Mouse (Mus musculus) liver, embryonic 11.5 days (tissue): ENCODE data around the gene Prkar2a. TPM values are rescaled to one million over a fixed set of nuclear protein-coding genes. Genes with fewer than 3 reads are reported as not detected.
A peak's percentile ranks its signal among the peaks of the same experiment; 100 is the strongest.

Experiments
- ATAC-seq: fragments of 200-750 bp; cut with Nextera tagmentation; replicated peaks from 2 replicates; pipeline ENCODE4 v1.8.0; 2017; ENCODE audit warnings: moderate number of reproducible peaks, mild to moderate bottlenecking, moderate TSS enrichment, moderate library complexity; ENCODE audit not compliant: low FRiP score
- DNase-seq: peaks from one replicate; pipeline ENCODE4 v3.0.0-alpha.2; 2017; ENCODE audit warnings: low spot score
- H3K27ac ChIP-seq: fragments of 300-500 bp; sonication (generic); 2 replicates; pipeline ENCODE4 v1.5.1; 2014; ENCODE audit warnings: mild to moderate bottlenecking, low read depth, low read length, control low read depth
- H3K27me3 ChIP-seq: fragments of 300-500 bp; sonication (generic); replicated peaks from 2 replicates; pipeline ENCODE4 v1.6.1; 2014; ENCODE audit warnings: low read length, mixed read lengths; ENCODE audit not compliant: control insufficient read depth, insufficient read depth
- H3K36me3 ChIP-seq: fragments of 300-500 bp; sonication (generic); 2 replicates; pipeline ENCODE4 v1.6.1; 2014; ENCODE audit warnings: mild to moderate bottlenecking, low read length, moderate library complexity, mixed read lengths; ENCODE audit not compliant: control insufficient read depth, insufficient read depth
- H3K4me1 ChIP-seq: fragments of 300-500 bp; sonication (generic); replicated peaks from 2 replicates; pipeline ENCODE4 v1.6.1; 2014; ENCODE audit warnings: low read length, mixed read lengths; ENCODE audit not compliant: control insufficient read depth, insufficient read depth
- H3K4me2 ChIP-seq: fragments of 300-500 bp; sonication (generic); 2 replicates; pipeline ENCODE4 v1.6.1; 2014; ENCODE audit warnings: mild to moderate bottlenecking, control low read depth, moderate library complexity
- H3K4me3 ChIP-seq: fragments of 300-500 bp; sonication (generic); 2 replicates; pipeline ENCODE4 v1.5.1; 2014; ENCODE audit warnings: low read depth, low read length, control low read depth
- H3K9ac ChIP-seq: fragments of 300-500 bp; sonication (generic); 2 replicates; pipeline ENCODE4 v1.6.1; 2014; ENCODE audit warnings: low read depth, low read length, control low read depth
- H3K9me3 ChIP-seq: fragments of 300-500 bp; sonication (generic); 2 replicates; pipeline ENCODE4 v1.6.1; 2016; ENCODE audit warnings: low read length, inconsistent platforms, mixed read lengths; ENCODE audit not compliant: control insufficient read depth
- WGBS: fragments of 180-500 bp; shearing (Covaris S2); extraction: QIAGEN DNeasy Blood & Tissue Kit; methylation state at CpG from one replicate; pipeline ENCODE4 v1.1.7; 2014; 5-methylcytosine and 5-hydroxymethylcytosine counted together
- polyA plus RNA-seq: library from polyadenylated mRNA; unstranded; fragments of >200 nt; fragmentation: Nextera tagmentation; extraction: Ambion mirVana; gene quantifications from 2 replicates; pipeline ENCODE4 v1.2.1, GENCODE M21; 2014

Gene Prkar2a
- polyA plus RNA-seq, 1 experiment from 2014 or later, result 23.8 TPM

GRCm38 (mm10) chr9:108764971-108765370 is 75.9 kb downstream of the Prkar2a start:
- no peaks in the 10 kb centered on the region for H3K27me3 ChIP-seq
- H3K4me1 ChIP-seq, result 0 out of 2 replicates have a peak, but pooled peaks cover 5% of the 10 kb centered on the region
- no peak overlapping the region for H3K9ac ChIP-seq
- no peaks in the 10 kb centered on the region for H3K36me3 ChIP-seq
- H3K4me3 ChIP-seq, result no peak overlapping the region
- H3K4me2 ChIP-seq, result no peak overlapping the region
- H3K9me3 ChIP-seq, result no peaks in the 10 kb centered on the region
- ATAC-seq (no peak), DNase-seq (no peak)
- WGBS, result 58% methylated on average over 10 of the region's 10 CpGs
- H3K27ac ChIP-seq, result no peak overlapping the region

- DNase-seq (no peak), ATAC-seq (peak; percentile 43)
- no peaks in the 10 kb centered on the region; the same call in 1 of the 2 replicates for H3K27me3 ChIP-seq
- no peak overlapping the region for H3K4me3 ChIP-seq
- 0 out of 2 replicates have a peak, but pooled peaks cover 3% of the 10 kb centered on the region for H3K9me3 ChIP-seq
- H3K9ac ChIP-seq, result no peak overlapping the region
- WGBS, result 80% methylated on average over 4 of the region's 4 CpGs
- H3K4me2 ChIP-seq, result no peak overlapping the region
- no peaks in the 10 kb centered on the region for H3K36me3 ChIP-seq
- peaks cover 4% of the 10 kb centered on the region for H3K4me1 ChIP-seq
- H3K27ac ChIP-seq, result no peak overlapping the region
These were observed 87.5 kb downstream of the Prkar2a start for GRCm38 (mm10) chr9:108776614-108777013.

GRCm38 (mm10) chr9:108777276-108777675 is 88.2 kb downstream of the Prkar2a start:
- H3K9ac ChIP-seq, result no peak overlapping the region
- H3K9me3 ChIP-seq, result 0 out of 2 replicates have a peak, but pooled peaks cover 3% of the 10 kb centered on the region
- ATAC-seq (no peak), DNase-seq (no peak)
- H3K27ac ChIP-seq, result no peak overlapping the region
- no peak overlapping the region for H3K4me3 ChIP-seq
- H3K36me3 ChIP-seq, result no peaks in the 10 kb centered on the region
- H3K4me1 ChIP-seq, result peaks cover 8% of the 10 kb centered on the region
- WGBS, result 70% methylated on average over 4 of the region's 4 CpGs
- no peak overlapping the region; the same call in 1 of the 2 replicates for H3K4me2 ChIP-seq
- H3K27me3 ChIP-seq, result no peaks in the 10 kb centered on the region

- no peaks in the 10 kb centered on the region for H3K36me3 ChIP-seq
- H3K4me2 ChIP-seq, result no peak overlapping the region
- H3K4me3 ChIP-seq, result no peak overlapping the region
- H3K27ac ChIP-seq, result no peak overlapping the region
- 65% methylated on average over 5 of the region's 5 CpGs for WGBS
- no peaks in the 10 kb centered on the region for H3K9me3 ChIP-seq
- DNase-seq (no peak), ATAC-seq (no peak)
- no peaks in the 10 kb centered on the region for H3K27me3 ChIP-seq
- H3K9ac ChIP-seq, result no peak overlapping the region
- H3K4me1 ChIP-seq, result peaks cover 25% of the 10 kb centered on the region
These were observed 91.8 kb downstream of the Prkar2a start for GRCm38 (mm10) chr9:108780959-108781358.

- Histone ChIP-seq H3K27ac (no peak overlapping the region), H3K27me3 (no peaks in the 10 kb centered on the region), H3K9me3 (no peaks in the 10 kb centered on the region), H3K9ac (no peak overlapping the region), H3K4me3 (no peak overlapping the region), H3K36me3 (no peaks in the 10 kb centered on the region; the same call in 1 of the 2 replicates), H3K4me1 (peaks cover 28% of the 10 kb centered on the region), H3K4me2 (no peak overlapping the region)
- ATAC-seq (no peak), DNase-seq (no peak)
- 57% methylated on average over 4 of the region's 4 CpGs for WGBS
These were observed 92.8 kb downstream of the Prkar2a start for GRCm38 (mm10) chr9:108781891-108782290.

GRCm38 (mm10) chr9:108782836-108783547 is 93.9 kb downstream of the Prkar2a start:
- ATAC-seq (0 out of 2 replicates have a peak, but pooled peaks have one; percentile 1), DNase-seq (no peak)
- Histone ChIP-seq H3K27me3 (no peaks in the 10 kb centered on the region), H3K4me3 (peak overlapping the region; percentile 89), H3K36me3 (peaks cover 3% of the 10 kb centered on the region; the same call in 1 of the 2 replicates), H3K27ac (no peak overlapping the region; the same call in 1 of the 2 replicates), H3K4me1 (peaks cover 24% of the 10 kb centered on the region), H3K9me3 (no peaks in the 10 kb centered on the region), H3K9ac (peak overlapping the region; percentile 93; the same call in 1 of the 2 replicates), H3K4me2 (peak overlapping the region; percentile 80)
- WGBS, result 35% methylated on average over 9 of the region's 9 CpGs

- peaks cover 3% of the 10 kb centered on the region; the same call in 1 of the 2 replicates for H3K36me3 ChIP-seq
- H3K4me3 ChIP-seq, result peak within 1 kb of the TSS; percentile 89
- peak within 1 kb of the TSS; percentile 80 for H3K4me2 ChIP-seq
- WGBS, result 1% methylated on average over 56 of the region's 56 CpGs
- ATAC-seq (peak; percentile 99), DNase-seq (peak; percentile 96)
- peak within 1 kb of the TSS; percentile 93 for H3K9ac ChIP-seq
- no peaks in the 10 kb centered on the region for H3K9me3 ChIP-seq
- no peaks in the 10 kb centered on the region for H3K27me3 ChIP-seq
- H3K27ac ChIP-seq, result peak within 1 kb of the TSS; percentile 82
- H3K4me1 ChIP-seq, result peaks cover 29% of the 10 kb centered on the region
These were observed 94.7 kb downstream of the Prkar2a start, which contains the start of gene Ip6k2 for GRCm38 (mm10) chr9:108783548-108784463. Gene Ip6k2 (plus strand): TSS chr9:108783796.

- peak overlapping the region; percentile 12; the same call in 1 of the 2 replicates for H3K9ac ChIP-seq
- no peak overlapping the region for H3K27ac ChIP-seq
- H3K4me1 ChIP-seq, result peaks cover 31% of the 10 kb centered on the region
These were observed 96.3 kb downstream of the Prkar2a start for GRCm38 (mm10) chr9:108785416-108785815.

More at GRCm38 (mm10) chr9:108785416-108785815, 96.3 kb downstream of the Prkar2a start:
- peak overlapping the region; percentile 89 for H3K4me3 ChIP-seq
- peak overlapping the region; percentile 80 for H3K4me2 ChIP-seq
- peaks cover 3% of the 10 kb centered on the region; the same call in 1 of the 2 replicates for H3K36me3 ChIP-seq
- no peak for ATAC-seq
- H3K27me3 ChIP-seq, result no peaks in the 10 kb centered on the region
- DNase-seq, result no peak
- no peaks in the 10 kb centered on the region for H3K9me3 ChIP-seq
